10 mouse cellular contexts compared by ENCODE assay signal in the genomic region with DNA sequence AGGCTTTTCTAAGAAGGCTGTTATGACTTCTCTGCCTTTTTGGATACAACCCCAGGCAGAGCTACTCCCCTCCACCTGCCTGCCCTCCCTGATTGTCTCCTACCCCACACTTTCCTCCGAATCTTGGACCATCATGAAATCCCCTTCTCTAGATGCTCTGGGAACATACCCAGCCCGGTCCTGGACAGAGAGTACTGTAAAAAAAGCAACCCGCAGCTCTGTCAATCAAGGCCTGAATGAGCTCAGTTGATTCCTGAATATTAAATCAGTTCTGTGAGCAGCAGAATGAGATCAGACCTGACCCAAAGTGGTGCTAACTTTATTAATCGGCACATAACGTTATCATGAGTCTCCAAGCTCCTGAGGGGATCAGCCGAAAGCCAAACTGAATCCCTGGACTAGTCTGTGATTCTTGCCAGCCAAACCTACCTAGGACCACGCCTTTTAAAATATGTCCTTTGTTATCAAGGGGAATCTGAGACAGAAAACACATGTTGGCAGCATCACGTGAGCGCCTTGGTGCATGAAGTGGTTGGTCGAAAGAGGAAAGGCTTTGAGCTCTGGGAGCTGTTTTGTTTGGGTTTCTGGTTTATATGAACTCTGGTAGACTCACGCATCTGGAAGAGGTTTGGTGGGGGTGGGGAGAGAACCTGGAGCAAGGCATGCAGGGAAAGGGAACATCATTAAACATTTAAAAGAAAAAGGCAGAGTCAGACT.
DNase-seq lines count a peak whose midpoint lies in the region; ATAC-seq lines count a peak whose summit lies in the region.
"Had no signal": no experiment of that assay in that cellular context is flagged by ENCODE, and none has a peak within 500 bp of the region (broad histone marks: within the 10 kb centered on the region; RNA-seq: fewer than 3 reads in every experiment).

No protein-coding gene starts in this region.

- H3K27me3 ChIP-seq in midbrain, embryonic 13.5 days: no peaks in the 10 kb centered on the region
- H3K27me3 ChIP-seq in midbrain, embryonic 10.5 days (ENCODE audit: low read depth, poor library complexity, severe bottlenecking): peaks cover 4% of the 10 kb centered on the region; the same call in 1 of the 2 replicates
- H3K27me3 ChIP-seq in hindbrain, embryonic 16.5 days (replicated peaks; ENCODE audit: control insufficient read depth, insufficient read depth, low read length): no peaks in the 10 kb centered on the region

- H3K9ac ChIP-seq in midbrain, embryonic 13.5 days (replicated peaks): no peak overlapping the region
- H3K9ac ChIP-seq in hindbrain, embryonic 16.5 days (ENCODE audit: low read depth, low read length): no peak overlapping the region

- no peaks in the 10 kb centered on the region for H3K9me3 ChIP-seq in midbrain, embryonic 13.5 days
- H3K9me3 ChIP-seq in midbrain, embryonic 10.5 days (replicated peaks): no peaks in the 10 kb centered on the region
- H3K9me3 ChIP-seq in hindbrain, embryonic 16.5 days (ENCODE audit: control insufficient read depth, low read length): no peaks in the 10 kb centered on the region

- H3K4me3 ChIP-seq in midbrain, embryonic 13.5 days (replicated peaks): no peak overlapping the region
- H3K4me3 ChIP-seq in midbrain, embryonic 10.5 days: no peak overlapping the region
- H3K4me3 ChIP-seq in hindbrain, embryonic 16.5 days (ENCODE audit: low read length): no peak overlapping the region

- 77% methylated on average over 11 of the region's 11 CpGs for WGBS in midbrain, embryonic 13.5 days
- 76% methylated on average over 11 of the region's 11 CpGs for WGBS in midbrain, embryonic 10.5 days
- WGBS in hindbrain, embryonic 16.5 days: 57% methylated on average over 11 of the region's 11 CpGs

- DNase-seq in cerebellum, adult 9-10 months: peak; percentile 50
- DNase-seq in cerebellum, postnatal 4 days (ENCODE audit: low spot score in 2 of 2): no peak
- no peak for DNase-seq in midbrain, embryonic 10.5 days (ENCODE audit: low spot score)
- no peak for DNase-seq in kidney, adult 11 months
- no peak for DNase-seq in thymus, postnatal 14 days
- DNase-seq in layer of hippocampus, adult 8-10 months (ENCODE audit: low spot score in 2 of 2): no peak
- DNase-seq: gastrocnemius, postnatal 36 days; lung, adult 2 months had no signal

- H3K4me2 ChIP-seq in midbrain, embryonic 13.5 days (replicated peaks): 0 out of 2 replicates have a peak overlapping the region, but pooled peaks have one; percentile 9
- H3K4me2 ChIP-seq in hindbrain, embryonic 16.5 days (ENCODE audit: low read length): peak overlapping the region; percentile 13; the same call in 1 of the 2 replicates

- H3K4me1 ChIP-seq in midbrain, embryonic 13.5 days (replicated peaks): peaks cover 16% of the 10 kb centered on the region
- H3K4me1 ChIP-seq in midbrain, embryonic 10.5 days: peaks cover 35% of the 10 kb centered on the region
- H3K4me1 ChIP-seq in hindbrain, embryonic 16.5 days (ENCODE audit: control insufficient read depth, insufficient read depth, low read depth, low read length): peaks cover 12% of the 10 kb centered on the region

- H3K36me3 ChIP-seq in midbrain, embryonic 13.5 days: no peaks in the 10 kb centered on the region
- no peaks in the 10 kb centered on the region for H3K36me3 ChIP-seq in midbrain, embryonic 10.5 days
- no peaks in the 10 kb centered on the region for H3K36me3 ChIP-seq in hindbrain, embryonic 16.5 days (ENCODE audit: control insufficient read depth, insufficient read depth, low read length)

- no peak overlapping the region for H3K27ac ChIP-seq in midbrain, embryonic 13.5 days
- H3K27ac ChIP-seq in midbrain, embryonic 10.5 days (replicated peaks): no peak overlapping the region
- no peak overlapping the region for H3K27ac ChIP-seq in hindbrain, embryonic 16.5 days (ENCODE audit: low read depth, low read length)

- ATAC-seq in midbrain, embryonic 13.5 days: no peak
- ATAC-seq in hindbrain, embryonic 16.5 days: no peak
